Mouse (Mus musculus) retina, postnatal 1 day (tissue): ENCODE data around the gene Olfr156.
A peak's percentile ranks its signal among the peaks of the same experiment; 100 is the strongest.
"Not testable (repeated sequence)": the region's sequence is repeated elsewhere in the genome, so short reads cannot be mapped to it uniquely, and the experiment has no call there.

Source experiments
- DNase-seq: peaks from one replicate; pipeline ENCODE4 v3.0.0-alpha.2; 2012

Olfr156 gene

GRCm38 (mm10) chr4:43823845-43824337 is at the start of gene Olfr156:
Gene Olfr156 (minus strand): TSS chr4:43823895.
- peak; percentile 62 for DNase-seq

- no peak for DNase-seq
Observed at GRCm38 (mm10) chr4:43869821-43870220, 46.1 kb upstream of the Olfr156 start.

DNA sequence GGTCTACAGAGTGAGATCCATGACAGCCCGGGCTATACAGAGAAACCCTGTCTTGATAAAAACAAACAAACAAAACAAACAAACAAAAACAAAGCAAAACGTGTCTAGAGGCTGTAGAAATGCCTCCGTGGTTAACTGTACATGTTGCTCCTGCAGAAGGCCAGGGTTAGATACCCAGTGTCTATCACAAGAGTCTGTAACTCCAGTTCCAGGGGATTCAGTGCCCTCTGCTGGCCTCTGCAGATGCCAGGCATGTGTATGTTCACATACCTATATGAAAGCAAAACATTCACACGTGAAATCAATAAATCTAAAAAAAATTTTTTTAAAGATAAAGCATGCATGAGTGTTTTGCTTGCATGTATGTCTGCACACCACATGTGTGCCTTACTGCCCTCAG is 39.6 kb upstream of the Olfr156 start:
- no peak for DNase-seq

DNA sequence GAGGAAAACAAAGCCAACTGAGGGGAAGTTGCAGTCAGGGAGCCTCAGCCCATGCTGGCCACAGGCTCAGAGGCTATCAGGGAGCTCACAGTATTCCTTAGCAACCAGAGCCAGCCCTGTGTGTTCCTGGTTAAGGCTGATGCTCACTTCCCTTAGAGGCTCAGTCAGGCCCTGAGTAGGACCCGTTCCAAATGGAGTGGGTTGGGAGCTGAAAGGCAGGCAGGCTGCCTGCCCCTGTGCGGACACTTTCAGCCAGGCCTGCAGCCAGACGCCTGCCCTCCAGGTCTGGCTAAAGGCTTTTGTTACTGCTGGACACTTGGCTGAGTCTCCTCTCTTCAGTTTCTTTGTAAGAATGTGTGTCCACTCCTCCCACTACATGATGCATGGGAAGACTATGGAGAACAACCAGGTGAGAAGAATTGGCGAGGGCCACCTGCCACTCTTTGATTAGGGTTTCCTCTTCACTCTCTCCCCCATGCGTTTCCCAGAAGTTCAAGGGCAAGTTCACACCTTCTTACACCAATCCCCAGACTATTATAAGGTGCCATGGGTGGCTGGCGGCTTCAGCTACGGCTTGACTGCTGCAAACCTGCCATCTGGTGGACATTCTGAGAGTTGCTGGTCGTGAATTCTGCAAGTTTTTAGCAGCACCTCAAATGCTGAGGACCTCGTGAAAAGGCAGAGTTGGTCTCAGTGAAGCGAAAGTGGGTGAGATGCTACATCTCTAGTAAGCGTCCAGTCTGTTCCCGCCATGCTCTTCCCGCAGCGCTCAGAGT is 37.2 kb upstream of the Olfr156 start:
- DNase-seq, result peak; percentile 78

GRCm38 (mm10) chr4:43859886-43860285 is 36.2 kb upstream of the Olfr156 start:
- DNase-seq, result no peak

DNA sequence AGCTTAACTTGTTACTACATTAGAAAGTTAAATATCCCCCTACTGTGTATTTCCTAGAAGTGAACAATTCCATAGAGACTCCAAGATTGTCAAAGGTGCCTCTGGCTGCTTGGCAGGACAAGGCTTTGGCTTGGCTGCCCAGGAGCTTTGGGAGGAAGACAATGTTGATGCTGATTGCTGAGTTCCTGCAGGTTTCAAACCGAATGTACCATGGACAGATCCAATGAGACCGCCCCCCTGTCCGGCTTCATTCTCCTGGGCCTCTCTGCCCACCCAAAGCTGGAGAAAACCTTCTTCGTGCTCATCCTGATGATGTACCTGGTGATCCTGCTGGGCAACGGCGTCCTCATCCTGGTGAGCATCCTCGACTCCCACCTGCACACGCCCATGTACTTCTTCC is 30.4 kb upstream of the Olfr156 start:
- DNase-seq, result no peak

- no peak for DNase-seq
Observed at GRCm38 (mm10) chr4:43851265-43851664, 27.6 kb upstream of the Olfr156 start, which contains the start of gene Olfr155. Gene Olfr155 (plus strand): TSS chr4:43851565.

DNA sequence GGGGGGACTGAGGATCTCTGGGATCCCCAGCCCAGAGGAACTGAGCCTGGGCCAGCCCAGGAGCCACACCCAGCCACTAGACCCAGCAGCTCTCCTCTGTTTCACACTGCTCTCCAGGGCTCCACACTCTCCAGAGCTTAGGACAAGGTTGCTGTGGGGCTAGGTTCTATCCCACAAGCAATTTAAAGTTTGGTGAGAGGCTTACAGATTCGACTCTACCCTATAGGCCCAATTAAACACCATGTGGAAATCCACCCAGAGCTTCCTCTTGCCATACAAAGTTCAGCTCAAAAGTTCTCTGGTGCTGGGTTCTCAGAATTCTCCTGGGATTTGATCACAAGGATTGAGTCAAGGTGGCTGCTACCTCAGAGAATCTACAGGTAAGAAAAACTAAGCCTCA is 16.4 kb upstream of the Olfr156 start, which contains the start of gene Olfr157:
Gene Olfr157, minus strand, starts transcription at position 101 of the 400 bp plus-strand sequence.
- DNase-seq, result no peak

GRCm38 (mm10) chr4:43838326-43838725 is 14.6 kb upstream of the Olfr156 start:
- DNase-seq, result no peak

DNA sequence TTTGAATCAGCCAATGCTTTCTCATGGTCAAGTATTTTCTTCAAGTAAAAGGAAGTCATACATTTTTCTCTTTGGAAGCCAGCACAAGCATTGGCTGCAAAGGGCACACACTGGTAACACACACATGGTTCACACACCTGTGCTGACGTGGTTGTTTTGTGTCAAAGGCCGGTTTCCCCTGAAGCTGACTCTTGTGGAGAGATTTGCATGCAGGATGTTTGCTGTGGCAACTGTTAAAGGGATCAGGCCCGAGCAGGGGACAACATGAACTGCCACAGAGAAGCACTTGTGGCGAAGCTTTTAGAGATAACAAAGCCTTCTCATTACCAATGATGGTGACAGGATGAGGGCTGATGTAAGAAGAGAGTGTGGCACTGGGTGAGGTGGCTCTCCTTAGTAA is 11.1 kb upstream of the Olfr156 start:
- DNase-seq, result no peak

DNA sequence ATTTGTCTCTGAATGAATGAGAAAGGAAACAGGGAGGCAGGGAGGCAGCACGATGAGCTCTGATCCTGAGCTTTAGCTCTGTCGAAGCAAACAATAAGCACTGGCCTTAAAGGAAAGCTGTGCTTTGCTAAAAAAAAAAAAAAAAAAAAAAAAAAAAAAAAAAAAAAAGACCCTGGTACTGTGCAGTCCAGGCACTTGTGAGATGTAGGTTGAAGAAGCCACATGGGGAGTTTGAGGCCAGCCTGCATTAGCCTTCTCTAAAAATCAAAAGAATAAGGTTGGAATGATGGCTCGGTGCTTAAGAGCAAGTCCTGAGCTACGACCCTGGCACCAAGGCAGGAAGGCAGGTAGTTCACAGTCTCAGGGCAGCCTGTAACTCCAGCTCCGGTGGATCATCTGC is 10.1 kb upstream of the Olfr156 start:
- no peak for DNase-seq

- DNase-seq, result peak; percentile 8
Observed at GRCm38 (mm10) chr4:43832031-43832430, 8.3 kb upstream of the Olfr156 start.

DNA sequence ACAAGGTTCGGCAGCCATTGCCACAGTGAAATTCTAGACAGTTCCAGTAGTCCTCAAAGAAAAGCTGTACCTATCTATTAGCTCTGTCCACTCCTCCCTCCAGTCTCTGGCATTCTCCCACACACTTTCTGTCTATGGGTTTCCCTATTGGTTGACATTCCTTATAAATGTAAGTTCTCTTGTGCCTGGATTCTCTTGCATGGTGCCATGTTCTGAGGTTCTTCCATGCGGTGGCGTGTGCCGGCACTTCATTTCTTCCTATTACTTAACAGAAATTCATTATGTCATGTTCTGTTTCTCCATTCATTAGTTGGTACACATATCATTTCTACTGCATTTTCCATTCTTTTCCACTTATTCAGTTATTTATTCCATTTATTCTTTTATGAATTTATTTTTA is 5.1 kb upstream of the Olfr156 start:
- DNase-seq, result no peak

DNA sequence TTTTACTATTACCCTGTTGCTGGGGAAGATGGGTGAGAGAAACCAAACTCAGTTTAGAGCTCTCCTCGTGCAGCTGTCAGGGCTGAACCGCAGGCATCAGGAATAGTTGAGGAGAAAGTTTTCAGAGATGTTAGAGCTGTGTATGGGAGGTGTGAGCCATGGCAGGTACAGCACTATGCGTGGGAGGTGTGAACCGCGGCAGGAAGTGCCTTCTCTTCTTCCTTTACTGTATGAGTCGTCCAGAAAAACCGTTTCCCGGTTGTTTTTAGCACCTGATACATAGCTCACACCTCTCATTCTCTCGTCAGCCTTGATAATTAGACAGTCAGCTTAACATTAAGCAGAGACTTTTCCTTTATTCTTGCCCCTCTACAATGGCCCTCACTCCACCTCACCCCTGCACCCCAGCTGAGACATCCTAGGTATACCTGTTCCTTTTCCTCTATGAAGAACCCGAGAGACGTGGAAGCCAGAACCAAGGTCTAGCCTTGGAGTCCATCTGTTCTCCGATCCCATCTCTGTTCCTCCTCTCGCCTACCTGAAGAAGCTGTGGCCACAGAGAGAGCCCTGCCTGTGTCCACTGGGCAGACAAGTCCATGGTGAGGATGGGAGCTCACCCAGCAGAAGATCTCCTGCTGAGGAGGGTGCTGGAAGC is 672 bp downstream of the Olfr156 start:
- DNase-seq, result no peak

DNA sequence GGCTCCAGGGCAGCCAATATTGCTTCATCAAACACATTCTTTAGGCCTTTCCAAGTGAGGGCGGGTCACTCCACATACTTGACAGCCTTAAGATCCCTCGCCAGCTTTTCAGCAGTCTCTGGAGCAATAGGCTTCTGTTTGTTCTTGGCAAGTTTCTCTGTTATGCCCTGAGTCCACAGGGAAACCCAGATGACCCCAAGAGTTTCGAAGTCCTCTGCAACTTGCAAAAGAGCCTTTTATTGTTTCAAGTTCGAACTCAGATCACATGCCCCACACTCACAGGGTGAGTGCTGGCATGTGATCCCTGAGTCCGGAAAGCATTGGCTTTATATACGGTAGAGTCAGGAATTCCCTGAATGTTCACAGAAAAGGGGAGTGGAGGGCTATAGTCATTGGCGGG is 24.8 kb downstream of the Olfr156 start:
- DNase-seq, result no peak

- DNase-seq, result not testable (repeated sequence)
Observed at GRCm38 (mm10) chr4:43795844-43796243, 27.9 kb downstream of the Olfr156 start.

- DNase-seq, result no peak
Observed at GRCm38 (mm10) chr4:43795296-43795695, 28.4 kb downstream of the Olfr156 start.

- DNase-seq, result no peak
Observed at GRCm38 (mm10) chr4:43772304-43772703, 51.4 kb downstream of the Olfr156 start.

DNA sequence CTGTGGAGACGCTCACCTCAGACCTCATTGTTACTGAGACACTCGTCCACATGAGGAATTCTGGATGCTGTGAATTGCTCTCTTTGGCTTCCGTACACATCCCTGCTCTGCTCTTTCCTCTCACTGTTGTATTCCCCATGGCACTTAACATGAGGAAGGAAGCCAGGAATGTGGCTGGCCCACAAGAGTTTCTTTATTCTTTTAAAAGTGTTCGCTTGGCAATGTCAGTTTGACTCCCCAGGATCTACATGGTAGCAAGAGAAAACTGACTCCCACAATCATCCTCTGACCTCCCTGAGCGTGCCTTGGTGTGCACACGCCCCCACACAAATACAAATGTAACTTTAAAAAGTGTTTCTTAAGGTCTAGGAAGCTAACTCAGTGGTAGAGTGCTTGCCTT is 52.1 kb downstream of the Olfr156 start:
- no peak for DNase-seq

GRCm38 (mm10) chr4:43770909-43771308 is 52.8 kb downstream of the Olfr156 start, which contains the start of gene Olfr159:
Gene Olfr159 (minus strand): TSS chr4:43771009.
- no peak for DNase-seq
